In genomic region chr7:66645736-66646135, GRCm38 (mm10) we compare ENCODE assay signal across 22 mouse cellular contexts. TPM values are rescaled to one million over a fixed set of nuclear protein-coding genes. Genes with fewer than 3 reads are reported as not detected.
A peak's percentile ranks its signal among the peaks of the same experiment; 100 is the strongest.
DNase-seq lines count a peak whose midpoint lies in the region; ATAC-seq and TF ChIP-seq lines count a peak whose summit lies in the region.
"Had no signal": no experiment of that assay in that cellular context is flagged by ENCODE, and none has a peak within 500 bp of the region (broad histone marks: within the 10 kb centered on the region; RNA-seq: fewer than 3 reads in every experiment).

No protein-coding gene starts in this region.

- no peaks in the 10 kb centered on the region for H3K36me3 ChIP-seq in forebrain, embryonic 11.5 days (ENCODE audit: control insufficient read depth, insufficient read depth, low read length)
- H3K36me3 ChIP-seq in forebrain, embryonic 10.5 days (replicated peaks): peaks cover 38% of the 10 kb centered on the region
- H3K36me3 ChIP-seq in heart, embryonic 10.5 days: peaks cover 24% of the 10 kb centered on the region
- peaks cover 3% of the 10 kb centered on the region for H3K36me3 ChIP-seq in heart, embryonic 11.5 days (ENCODE audit: control insufficient read depth, insufficient read depth, low read length)
- H3K36me3 ChIP-seq in intestine, postnatal 0 days (ENCODE audit: control insufficient read depth, insufficient read depth): peaks cover 10% of the 10 kb centered on the region; the same call in 1 of the 2 replicates
- 0 out of 2 replicates have a peak, but pooled peaks cover 4% of the 10 kb centered on the region for H3K36me3 ChIP-seq in intestine, embryonic 15.5 days

- H3K4me2 ChIP-seq in forebrain, embryonic 11.5 days (ENCODE audit: low read depth, low read length, severe bottlenecking): no peak overlapping the region
- H3K4me2 ChIP-seq in heart, embryonic 11.5 days: no peak overlapping the region
- no peak overlapping the region for H3K4me2 ChIP-seq in intestine, postnatal 0 days (replicated peaks; ENCODE audit: low read depth)
- no peak overlapping the region for H3K4me2 ChIP-seq in intestine, embryonic 15.5 days (replicated peaks)

- no peaks in the 10 kb centered on the region for H3K27me3 ChIP-seq in forebrain, embryonic 11.5 days (ENCODE audit: control insufficient read depth, insufficient read depth, low read length)
- H3K27me3 ChIP-seq in forebrain, embryonic 10.5 days (ENCODE audit: poor library complexity, severe bottlenecking): no peaks in the 10 kb centered on the region
- no peaks in the 10 kb centered on the region for H3K27me3 ChIP-seq in heart, embryonic 10.5 days (ENCODE audit: insufficient read depth, poor library complexity, severe bottlenecking)
- no peaks in the 10 kb centered on the region for H3K27me3 ChIP-seq in heart, embryonic 11.5 days (ENCODE audit: control insufficient read depth, insufficient read depth, low read length)
- no peaks in the 10 kb centered on the region for H3K27me3 ChIP-seq in intestine, postnatal 0 days (replicated peaks; ENCODE audit: control insufficient read depth, insufficient read depth, low read length)
- no peaks in the 10 kb centered on the region for H3K27me3 ChIP-seq in intestine, embryonic 15.5 days (replicated peaks)
- H3K27me3 ChIP-seq: CH12.LX, Patski had no signal

- H3K4me1 ChIP-seq in forebrain, embryonic 11.5 days (replicated peaks; ENCODE audit: control insufficient read depth, insufficient read depth, low read length): no peaks in the 10 kb centered on the region
- peaks cover 3% of the 10 kb centered on the region; the same call in 1 of the 2 replicates for H3K4me1 ChIP-seq in forebrain, embryonic 10.5 days
- H3K4me1 ChIP-seq in heart, embryonic 10.5 days: no peaks in the 10 kb centered on the region
- H3K4me1 ChIP-seq in heart, embryonic 11.5 days (ENCODE audit: control insufficient read depth, insufficient read depth, low read length): no peaks in the 10 kb centered on the region
- no peaks in the 10 kb centered on the region for H3K4me1 ChIP-seq in intestine, postnatal 0 days (replicated peaks; ENCODE audit: control insufficient read depth, insufficient read depth, low read length)
- no peaks in the 10 kb centered on the region for H3K4me1 ChIP-seq in intestine, embryonic 15.5 days (replicated peaks)

- no peaks in the 10 kb centered on the region for H3K9me3 ChIP-seq in forebrain, embryonic 11.5 days (ENCODE audit: control insufficient read depth, low read length)
- no peaks in the 10 kb centered on the region for H3K9me3 ChIP-seq in forebrain, embryonic 10.5 days
- H3K9me3 ChIP-seq in heart, embryonic 10.5 days: no peaks in the 10 kb centered on the region
- H3K9me3 ChIP-seq in heart, embryonic 11.5 days (replicated peaks; ENCODE audit: control insufficient read depth, low read length): no peaks in the 10 kb centered on the region
- H3K9me3 ChIP-seq in intestine, postnatal 0 days (ENCODE audit: control insufficient read depth): no peaks in the 10 kb centered on the region
- H3K9me3 ChIP-seq in intestine, embryonic 15.5 days: no peaks in the 10 kb centered on the region
- H3K9me3 ChIP-seq: G1E had no signal

- no peak overlapping the region for H3K9ac ChIP-seq in forebrain, embryonic 11.5 days (ENCODE audit: low read length)
- H3K9ac ChIP-seq in heart, embryonic 11.5 days (ENCODE audit: low read depth, low read length): no peak overlapping the region
- H3K9ac ChIP-seq in intestine, postnatal 0 days (ENCODE audit: low read depth, low read length): no peak overlapping the region
- no peak overlapping the region for H3K9ac ChIP-seq in intestine, embryonic 15.5 days

- no peak for TF ChIP-seq CTCF in intestine, postnatal 0 days (IDR thresholded peaks at IDR 0.05; ENCODE audit: low read depth)

- H3K4me3 ChIP-seq in forebrain, embryonic 11.5 days (ENCODE audit: low read depth, low read length): no peak overlapping the region
- no peak overlapping the region for H3K4me3 ChIP-seq in forebrain, embryonic 10.5 days
- H3K4me3 ChIP-seq in heart, embryonic 10.5 days: no peak overlapping the region
- H3K4me3 ChIP-seq in heart, embryonic 11.5 days (ENCODE audit: low read depth, low read length): no peak overlapping the region
- no peak overlapping the region for H3K4me3 ChIP-seq in intestine, postnatal 0 days (ENCODE audit: low read depth, low read length)
- no peak overlapping the region for H3K4me3 ChIP-seq in intestine, embryonic 15.5 days (replicated peaks)

- peak; percentile 16 for DNase-seq in forebrain, embryonic 11.5 days (ENCODE audit: low spot score)
- DNase-seq in forebrain, embryonic 10.5 days (ENCODE audit: extremely low spot score, low spot score): no peak
- peak; percentile 72 for DNase-seq in heart, adult 11 months
- DNase-seq in heart, postnatal 10 days: no peak
- DNase-seq in heart, embryonic 10.5 days (ENCODE audit: low spot score): peak; percentile 66
- DNase-seq: adrenal gland, adult 2 months; adrenal gland, adult 8-10 months; adrenal gland, postnatal 10 days; adrenal gland, postnatal 14 days; adrenal gland, postnatal 25 days; adrenal gland, postnatal 36 days; B cell, adult 2 months; cerebellum, adult 11 months; cerebellum, adult 11-12 months had no signal

- H3K27ac ChIP-seq in forebrain, embryonic 11.5 days (ENCODE audit: low read depth, low read length): no peak overlapping the region
- H3K27ac ChIP-seq in forebrain, embryonic 10.5 days: no peak overlapping the region
- H3K27ac ChIP-seq in heart, embryonic 10.5 days: no peak overlapping the region
- H3K27ac ChIP-seq in heart, embryonic 11.5 days (ENCODE audit: low read depth, low read length): no peak overlapping the region
- peak overlapping the region; percentile 7; the same call in 1 of the 2 replicates for H3K27ac ChIP-seq in intestine, postnatal 0 days (ENCODE audit: low read depth, low read length)
- no peak overlapping the region for H3K27ac ChIP-seq in intestine, embryonic 15.5 days

- ATAC-seq in forebrain, embryonic 11.5 days (replicated peaks; ENCODE audit: low FRiP score): no peak
- no peak for ATAC-seq in heart, embryonic 11.5 days (replicated peaks; ENCODE audit: insufficient number of reproducible peaks, low FRiP score, low TSS enrichment)
- no peak for ATAC-seq in intestine, postnatal 0 days
- ATAC-seq in intestine, embryonic 15.5 days: no peak
- ATAC-seq: activated CD4-positive, CD25-positive, alpha-beta regulatory T cell, adult 4 months; CD4-positive, CD25-positive, alpha-beta regulatory T cell, adult 4 months; Patski had no signal

- intact Hi-C loops in heart, postnatal 10 days (cut with DNase I): no loop called here

- WGBS in forebrain, embryonic 11.5 days: 98% methylated on average over 2 of the region's 2 CpGs
- 97% methylated on average over 2 of the region's 2 CpGs for WGBS in forebrain, embryonic 10.5 days
- 100% methylated on average over 2 of the region's 2 CpGs for WGBS in heart, embryonic 10.5 days
- WGBS in heart, embryonic 11.5 days (ENCODE audit: insufficient replicate concordance): 94% methylated on average over 2 of the region's 2 CpGs
- WGBS in intestine, postnatal 0 days: 99% methylated on average over 2 of the region's 2 CpGs
- 97% methylated on average over 2 of the region's 2 CpGs for WGBS in intestine, embryonic 15.5 days

RNA-seq across cellular contexts. Expression of gene Asb7, which starts 43.7 kb away (rescaled TPM):
- 20.4 and 21.5 TPM in 2 replicates for polyA plus RNA-seq in forebrain, embryonic 11.5 days (2014; fragmentation: Nextera tagmentation; extraction: Ambion mirVana)
- 14.6 and 15.6 TPM in 2 replicates for polyA plus RNA-seq in forebrain, embryonic 10.5 days (2016; fragmentation: Nextera tagmentation; extraction: Ambion mirVana)
- 10 to 100 TPM in 1 of 2 experiments, 1 to 10 TPM in 1; 9.8 to 13.4 TPM for total RNA-seq in heart, postnatal 10 days (2021)
- polyA plus RNA-seq in heart, embryonic 10.5 days (2016; fragmentation: Nextera tagmentation; extraction: Ambion mirVana): 12.1 and 13.2 TPM in 2 replicates
- 10.8 and 12.5 TPM in 2 replicates for polyA plus RNA-seq in heart, embryonic 11.5 days (2014; fragmentation: Nextera tagmentation; extraction: Ambion mirVana)
- polyA plus RNA-seq in intestine, postnatal 0 days (2015; fragmentation: Nextera tagmentation; extraction: Ambion mirVana): 6.0 and 6.8 TPM in 2 replicates
- 11.9 and 12.5 TPM in 2 replicates for polyA plus RNA-seq in intestine, embryonic 15.5 days (2015; fragmentation: Nextera tagmentation; extraction: Ambion mirVana)

RNA-seq across cellular contexts. Expression of gene Lins1, which starts 44.0 kb away (rescaled TPM):
- polyA plus RNA-seq in forebrain, embryonic 11.5 days (2014; fragmentation: Nextera tagmentation; extraction: Ambion mirVana): 24.2 and 28.7 TPM in 2 replicates
- polyA plus RNA-seq in forebrain, embryonic 10.5 days (2016; fragmentation: Nextera tagmentation; extraction: Ambion mirVana): 22.9 and 24.6 TPM in 2 replicates
- 1 to 10 TPM; 4.0 to 4.8 TPM for total RNA-seq in heart, postnatal 10 days (2021)
- 11.3 and 15.6 TPM in 2 replicates for polyA plus RNA-seq in heart, embryonic 10.5 days (2016; fragmentation: Nextera tagmentation; extraction: Ambion mirVana)
- polyA plus RNA-seq in heart, embryonic 11.5 days (2014; fragmentation: Nextera tagmentation; extraction: Ambion mirVana): 10.8 and 16.4 TPM in 2 replicates
- 4.5 and 4.8 TPM in 2 replicates for polyA plus RNA-seq in intestine, postnatal 0 days (2015; fragmentation: Nextera tagmentation; extraction: Ambion mirVana)
- polyA plus RNA-seq in intestine, embryonic 15.5 days (2015; fragmentation: Nextera tagmentation; extraction: Ambion mirVana): 12.0 and 12.6 TPM in 2 replicates

Comparison
In these comparisons a context has a peak if more than half of its experiments do, and no peak if none do; other contexts are left out.
1. DNase-seq: peak in forebrain, embryonic 11.5 days (single experiment), heart, adult 11 months (single experiment) and heart, embryonic 10.5 days (single experiment); none in forebrain, embryonic 10.5 days (single experiment) and heart, postnatal 10 days (0 of 2).